Mouse (Mus musculus) adrenal gland, adult (tissue): ENCODE results near the gene Vmn1r21.
"Not testable (repeated sequence)": the region's sequence is repeated elsewhere in the genome, so short reads cannot be mapped to it uniquely, and the experiment has no call there.

Experiments
- DNase-seq, 2 experiments: peaks; one replicate each; pipeline ENCODE4 v3.0.0; 2022 to 2023; ENCODE audit warnings: low spot score in 1 of 2; ENCODE audit not compliant: inconsistent age in 2 of 2

Gene Vmn1r21

GRCm38 (mm10) chr6:57850286-57850685 is at the start of gene Vmn1r21:
Vmn1r21 (minus strand) TSS chr6:57850343.
- no peak for DNase-seq

GRCm38 (mm10) chr6:57859043-57860042 is 9.2 kb upstream of the Vmn1r21 start:
- DNase-seq = peak in 1 of 2 experiments; percentile 60

- not testable (repeated sequence) for DNase-seq
Observed at GRCm38 (mm10) chr6:57851177-57851576, 1.0 kb upstream of the Vmn1r21 start.

GRCm38 (mm10) chr6:57839693-57840408 is 10.3 kb downstream of the Vmn1r21 start:
- DNase-seq = no peak

GRCm38 (mm10) chr6:57825259-57825715 is 24.9 kb downstream of the Vmn1r21 start:
- no peak for DNase-seq

- DNase-seq = peak; percentile 75 to 93
Observed at GRCm38 (mm10) chr6:57824422-57825258, 25.5 kb downstream of the Vmn1r21 start, which contains the start of gene Vopp1. Vopp1 (minus strand) TSS chr6:57825159.

GRCm38 (mm10) chr6:57823461-57823860 is 26.7 kb downstream of the Vmn1r21 start:
- no peak for DNase-seq

GRCm38 (mm10) chr6:57822648-57823410 is 27.3 kb downstream of the Vmn1r21 start:
- no peak for DNase-seq

- DNase-seq = no peak
Observed at GRCm38 (mm10) chr6:57814436-57814940, 35.7 kb downstream of the Vmn1r21 start.

GRCm38 (mm10) chr6:57811748-57812730 is 38.1 kb downstream of the Vmn1r21 start:
- no peak for DNase-seq

GRCm38 (mm10) chr6:57805218-57806069 is 44.7 kb downstream of the Vmn1r21 start:
- no peak for DNase-seq

- DNase-seq = no peak
Observed at GRCm38 (mm10) chr6:57803130-57803529, 47.0 kb downstream of the Vmn1r21 start.

- no peak for DNase-seq
Observed at GRCm38 (mm10) chr6:57798986-57799385, 51.2 kb downstream of the Vmn1r21 start.

- DNase-seq = no peak
Observed at GRCm38 (mm10) chr6:57796853-57797423, 53.2 kb downstream of the Vmn1r21 start.

GRCm38 (mm10) chr6:57795835-57796234 is 54.3 kb downstream of the Vmn1r21 start:
- DNase-seq = no peak
